Mouse (Mus musculus) layer of hippocampus, postnatal 14 days (tissue): Measurements from ENCODE around the gene Ano8. TPM values are rescaled to one million over a fixed set of nuclear protein-coding genes. Genes with fewer than 3 reads are reported as not detected.

Experiments
- DNase-seq, 2 experiments: peaks; one replicate each; pipeline ENCODE4 v3.0.0; 2021 to 2022; ENCODE audit warnings: low spot score in 2 of 2, mixed read lengths in 1 of 2
- total RNA-seq, 2 experiments: library from RNA; stranded (reverse); gene quantifications; 2 replicates each; pipeline ENCODE4 v1.2.3; 2021

Gene Ano8
- total RNA-seq, 2 experiments from 2014 or later, result 60.1 to 62.4 TPM

DNA sequence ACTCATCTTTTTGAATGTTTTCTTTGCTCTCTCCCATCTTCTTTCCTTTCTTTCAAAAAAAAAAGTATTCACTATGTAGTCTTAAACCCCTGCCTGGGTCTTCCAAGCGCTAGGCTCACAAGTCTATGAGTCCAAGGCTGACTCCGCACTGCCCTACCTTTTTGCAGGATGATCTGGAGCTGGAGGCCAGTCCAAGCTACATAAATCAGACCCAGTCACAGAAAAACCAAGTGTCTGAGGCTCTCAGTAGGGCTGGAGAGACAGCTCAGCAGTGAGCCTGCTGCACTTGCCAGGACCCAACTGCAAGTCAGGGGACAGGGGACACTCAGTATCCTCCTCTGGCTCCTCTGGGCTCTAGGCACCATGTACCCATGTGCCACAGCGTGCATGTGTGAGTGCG lies 18.6 kb upstream of the Ano8 start:
- DNase-seq, result no peak

DNA sequence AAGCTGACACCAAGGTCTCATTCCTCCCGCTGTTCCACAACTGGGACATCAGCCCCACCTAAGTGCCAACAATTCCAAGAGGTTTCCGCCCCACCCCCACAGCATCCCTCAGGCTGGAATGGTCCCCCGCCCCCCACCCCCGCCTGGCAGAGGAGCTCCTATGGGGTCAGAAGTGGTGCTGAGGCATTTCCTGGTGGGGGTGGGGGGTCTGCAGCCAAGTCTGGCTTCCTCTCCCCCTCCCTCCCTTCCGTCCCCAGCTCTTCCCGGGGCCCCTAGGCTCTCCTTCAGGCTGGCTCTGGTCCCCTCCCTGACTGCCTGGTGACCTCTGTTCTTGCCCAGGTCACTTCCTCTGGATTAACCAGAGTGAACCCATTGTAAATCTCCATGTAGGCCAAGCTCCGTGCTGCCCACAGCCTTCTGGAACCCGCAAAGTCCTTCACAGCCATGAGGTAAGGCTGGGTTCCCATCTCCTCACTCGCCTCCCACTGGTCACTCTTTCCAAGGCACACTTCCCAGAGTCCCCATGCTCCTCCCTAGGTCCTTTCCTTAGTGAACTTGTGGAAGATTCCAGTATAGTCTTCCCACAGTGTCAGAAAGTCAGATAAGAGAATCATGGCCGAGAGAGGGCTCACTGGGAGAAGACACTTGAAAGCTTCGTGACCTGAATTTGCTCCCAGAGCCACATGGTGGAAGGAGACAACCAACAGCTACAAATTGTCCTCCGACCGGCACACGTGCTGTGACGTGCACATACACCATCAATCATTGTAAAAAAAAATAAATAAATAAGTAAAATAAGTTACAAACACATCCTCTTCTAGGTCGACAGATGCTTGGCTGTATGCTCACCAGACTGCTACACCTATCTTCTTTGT lies 13.3 kb upstream of the Ano8 start:
- DNase-seq, result no peak

DNA sequence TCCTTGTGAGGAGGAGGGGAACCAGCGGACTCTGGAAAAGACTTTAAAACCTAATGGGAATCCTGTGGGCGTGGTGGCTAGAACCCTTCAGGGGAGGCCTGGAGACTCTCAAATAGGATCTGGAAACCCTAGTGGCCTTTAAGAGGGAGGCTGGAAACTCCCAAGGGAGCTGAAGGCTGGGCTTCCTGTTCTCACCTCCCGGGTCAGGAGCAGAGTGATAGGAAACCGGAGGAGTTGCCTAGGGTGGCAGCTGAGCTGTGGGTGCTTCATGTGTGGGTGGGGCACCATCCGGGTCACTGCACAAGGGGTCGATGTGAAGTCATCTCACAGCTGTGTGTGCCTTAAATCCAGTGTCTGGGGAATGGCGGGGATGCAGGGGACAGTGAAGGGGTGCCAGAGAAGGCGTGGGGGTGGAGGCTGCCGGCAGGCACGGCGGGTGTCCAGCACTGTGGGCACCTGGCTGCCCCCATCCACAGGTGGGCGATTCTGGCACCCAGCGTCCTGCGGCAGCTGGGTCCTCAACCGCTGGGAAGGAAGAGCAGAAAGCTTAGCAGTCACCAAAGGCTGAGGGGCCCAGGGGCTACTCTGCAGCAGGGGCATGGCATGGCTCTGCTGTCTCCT lies 12.2 kb upstream of the Ano8 start:
- DNase-seq, result no peak

DNA sequence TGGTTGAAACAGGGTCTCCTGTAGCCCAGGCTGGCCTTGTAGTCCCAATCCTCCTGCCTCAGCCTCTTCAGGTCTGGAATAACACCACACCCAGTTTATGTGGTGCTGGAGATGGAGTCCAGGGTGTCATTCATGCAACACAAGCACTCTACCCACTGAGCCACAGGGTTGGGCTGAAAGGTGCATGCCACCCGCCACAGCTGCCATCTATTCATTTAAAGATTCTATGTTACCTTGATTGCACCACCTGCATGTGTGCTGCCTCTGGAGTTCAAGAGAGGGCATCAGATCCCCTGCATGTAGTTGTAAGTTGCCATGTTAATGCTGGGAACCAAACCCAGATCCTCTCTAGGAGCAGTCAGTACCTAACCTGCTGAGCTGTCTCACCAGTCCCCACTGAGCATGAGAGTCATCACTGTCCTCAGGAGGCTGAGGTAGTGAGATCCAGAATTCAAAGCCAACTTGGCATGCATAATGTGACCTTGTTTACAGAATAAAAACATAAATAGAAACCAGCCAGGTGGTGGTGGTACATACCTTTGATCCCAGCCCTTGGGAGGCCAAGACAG lies 11.4 kb upstream of the Ano8 start:
- DNase-seq, result no peak

DNA sequence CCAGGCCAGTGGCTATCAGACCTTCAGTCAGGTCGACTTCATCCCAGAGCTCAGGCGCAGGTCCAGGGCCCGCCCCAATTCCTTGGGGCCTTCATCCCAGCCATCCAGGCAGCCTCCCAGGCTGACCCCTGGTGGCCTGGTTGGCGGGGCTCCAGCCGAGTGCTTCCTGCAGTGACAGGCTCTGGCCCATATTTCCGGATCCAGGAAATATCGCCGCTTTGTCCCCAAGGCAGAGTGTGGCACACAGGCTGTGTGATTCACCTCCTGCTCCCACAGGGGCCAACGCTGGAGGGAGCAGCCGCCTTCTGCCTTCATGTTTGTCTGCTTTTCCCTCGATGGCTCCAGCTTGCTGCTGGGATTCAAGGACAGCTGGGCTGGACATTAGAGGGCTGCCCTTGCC lies 10.7 kb upstream of the Ano8 start:
- no peak for DNase-seq

DNA sequence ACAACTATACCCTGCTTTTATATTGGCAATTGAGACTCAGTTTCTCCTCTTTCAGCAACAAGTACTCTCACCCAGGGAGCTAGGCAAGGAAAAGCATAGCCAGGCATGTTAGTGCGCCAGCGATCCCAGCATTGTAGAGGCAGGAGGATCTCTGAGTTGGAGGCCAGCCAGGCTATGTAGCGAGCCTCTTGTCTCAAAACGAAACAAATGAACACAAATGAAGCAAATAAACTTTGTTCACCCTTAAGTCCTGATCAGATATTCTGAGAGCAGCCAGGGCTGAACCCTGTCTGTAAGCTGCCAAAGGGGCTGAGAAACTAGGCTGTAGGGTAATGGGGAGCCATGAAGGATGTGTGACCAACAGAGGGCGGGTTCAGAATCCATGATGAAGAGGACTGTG lies 10.0 kb upstream of the Ano8 start:
- no peak for DNase-seq

DNA sequence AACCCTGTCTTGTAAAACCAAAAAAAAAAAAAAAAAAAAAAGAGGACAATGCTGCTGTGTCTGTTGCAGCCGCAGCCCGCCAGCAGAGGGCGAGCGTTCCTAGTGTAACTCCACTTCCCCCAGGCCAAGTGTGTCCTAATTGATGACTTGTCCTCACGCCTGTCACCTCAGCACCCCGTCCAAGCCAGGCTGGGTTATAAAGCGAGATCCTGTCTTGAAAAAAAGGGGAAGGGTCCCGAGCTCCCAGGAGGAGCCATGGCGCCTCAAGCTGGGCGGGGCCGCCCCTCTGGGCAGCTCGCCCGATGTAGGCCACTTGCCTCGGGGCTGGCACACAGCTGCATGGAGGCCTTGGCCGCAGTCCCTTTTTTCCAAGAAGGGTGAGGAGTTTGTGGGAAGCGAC lies 9.3 kb upstream of the Ano8 start:
- DNase-seq, result peak; percentile 78 to 85

DNA sequence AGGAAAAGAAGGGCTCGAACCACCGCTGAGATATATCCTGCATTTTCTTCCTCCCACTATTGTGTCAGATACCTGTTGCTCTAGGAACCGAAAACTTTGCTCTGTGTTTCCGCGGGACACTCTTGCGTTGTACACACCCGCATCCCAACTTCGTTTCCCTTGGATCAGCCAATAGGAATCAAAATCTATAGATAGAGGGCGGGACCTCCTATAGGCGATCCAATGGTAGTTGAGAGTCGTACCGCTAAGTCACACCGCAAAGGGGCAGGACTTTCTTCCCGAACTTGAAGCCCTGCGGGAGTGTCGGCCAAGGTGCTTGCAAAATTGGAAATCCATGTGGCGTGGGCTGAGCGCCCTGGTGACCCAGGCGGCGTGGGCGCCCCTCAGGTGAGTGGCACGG lies 2.7 kb upstream of the Ano8 start:
- DNase-seq, result peak; percentile 83 to 94

DNA sequence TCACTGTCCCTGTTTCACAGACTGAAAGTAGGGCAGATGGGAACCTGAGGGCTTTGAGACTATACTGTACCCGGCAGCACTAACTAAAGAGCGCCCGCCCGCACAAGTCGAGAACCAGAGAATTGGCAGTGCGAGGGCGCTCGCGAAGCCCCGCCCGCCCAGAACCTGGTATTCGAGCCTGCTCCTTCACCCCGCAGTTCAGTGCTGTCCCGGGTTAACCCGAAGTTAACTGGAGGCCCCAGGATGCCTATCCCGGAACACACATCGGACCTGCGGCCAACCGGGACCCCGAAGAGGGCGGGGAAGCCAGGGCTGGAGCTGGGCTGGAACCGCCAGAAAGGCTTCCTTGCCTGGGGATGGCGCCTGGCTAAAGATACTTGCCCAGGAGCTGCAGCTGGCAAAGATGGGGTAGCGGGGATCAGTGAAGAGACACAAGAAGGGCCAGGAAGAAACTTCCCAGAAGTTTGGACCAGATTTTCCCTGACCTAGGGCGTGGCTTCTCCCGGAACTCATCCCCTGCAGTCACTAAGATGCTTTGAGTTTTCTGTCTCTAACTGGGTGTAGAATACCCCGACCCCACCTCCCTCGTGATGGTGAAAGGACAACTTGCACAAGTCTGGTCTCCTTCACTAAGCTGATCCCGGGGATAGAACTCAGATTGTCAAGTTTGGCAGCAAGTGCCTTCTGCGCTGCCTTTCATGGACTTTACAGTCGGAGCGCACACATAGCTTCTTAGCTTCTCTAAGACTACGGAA lies 2.1 kb upstream of the Ano8 start, which contains the start of gene Gtpbp3:
Gtpbp3 (plus strand) TSS at position 413 of the 755 bp plus-strand sequence.
- peak; percentile 74 to 81 for DNase-seq

DNA sequence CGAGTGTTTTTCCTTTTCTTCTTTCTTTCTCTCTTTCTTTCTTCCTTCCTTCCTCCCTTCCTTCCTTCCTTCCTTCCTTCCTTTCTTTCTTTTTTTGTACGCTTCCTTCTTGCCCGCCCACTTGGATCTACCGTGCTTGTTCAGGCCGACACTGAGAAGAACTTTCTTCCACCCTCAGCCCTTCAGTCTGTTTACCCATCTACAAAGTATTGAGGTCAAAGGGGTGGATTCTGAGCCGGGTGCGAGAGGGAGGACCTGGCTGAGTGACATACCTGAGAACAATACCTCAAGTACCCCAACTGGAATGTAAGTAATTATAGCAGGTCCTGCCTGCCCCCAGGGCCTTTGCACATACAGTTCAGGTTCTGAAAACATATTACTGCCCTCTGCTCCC lies 370 bp upstream of the Ano8 start:
- no peak for DNase-seq

DNA sequence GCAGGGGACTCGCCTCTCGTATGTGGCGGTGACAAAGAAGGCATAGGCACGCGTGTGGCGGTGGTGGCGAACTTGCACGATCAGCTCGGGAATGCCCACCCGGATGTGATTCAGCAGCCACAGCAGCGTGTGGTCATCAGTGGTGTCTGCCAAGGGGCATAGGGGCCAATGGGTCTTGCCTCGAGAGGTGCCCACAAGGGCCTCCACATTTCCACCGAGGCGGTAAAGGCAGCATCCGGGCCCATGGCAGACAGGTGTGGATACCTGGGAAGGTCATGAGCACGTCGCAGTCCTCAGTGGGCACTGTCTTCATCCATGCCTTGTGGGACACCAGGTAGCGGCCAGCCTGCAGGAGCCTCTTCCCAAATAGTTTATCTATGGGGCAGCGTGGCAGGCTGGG lies 1.0 kb downstream of the Ano8 start:
- DNase-seq, result no peak

DNA sequence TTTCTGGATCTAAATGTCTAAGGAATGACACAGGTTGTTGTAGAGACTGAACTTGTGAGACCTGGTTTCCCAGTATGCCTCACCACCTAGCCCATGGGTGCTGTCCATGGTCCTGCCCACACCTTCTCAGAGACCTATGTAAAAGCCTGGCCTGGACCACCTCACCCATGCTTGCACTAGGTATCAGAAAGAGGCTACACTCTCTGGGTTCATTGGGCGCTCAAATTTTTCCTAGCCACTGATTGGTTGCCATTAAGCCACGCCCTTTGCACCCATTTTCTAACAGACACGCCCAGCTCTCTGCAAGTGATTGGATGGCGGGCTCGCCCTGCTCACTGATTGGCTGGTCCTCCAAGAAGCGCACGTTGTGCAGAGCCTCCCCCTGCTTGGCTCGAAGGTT lies 1.8 kb downstream of the Ano8 start:
- no peak for DNase-seq

DNA sequence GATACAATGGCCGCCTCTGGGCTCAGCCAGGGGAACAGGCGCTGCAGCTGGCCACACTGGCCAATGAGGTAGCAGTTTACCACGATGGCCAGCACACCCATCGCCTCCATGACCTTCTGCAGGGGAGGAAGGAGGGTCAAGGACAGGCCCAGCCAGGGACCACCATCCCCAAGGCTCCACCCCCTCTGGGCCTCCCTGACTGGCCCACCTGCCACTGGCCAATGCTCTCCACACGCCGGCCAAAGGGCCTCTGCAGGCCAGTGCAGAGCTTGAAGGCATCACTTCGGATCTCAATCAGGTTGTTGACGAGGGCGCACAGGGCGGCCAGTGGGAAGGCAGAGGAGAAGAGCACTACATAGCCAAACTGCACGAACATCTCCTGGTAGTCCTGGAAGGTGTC lies 6.8 kb downstream of the Ano8 start:
- no peak for DNase-seq

DNA sequence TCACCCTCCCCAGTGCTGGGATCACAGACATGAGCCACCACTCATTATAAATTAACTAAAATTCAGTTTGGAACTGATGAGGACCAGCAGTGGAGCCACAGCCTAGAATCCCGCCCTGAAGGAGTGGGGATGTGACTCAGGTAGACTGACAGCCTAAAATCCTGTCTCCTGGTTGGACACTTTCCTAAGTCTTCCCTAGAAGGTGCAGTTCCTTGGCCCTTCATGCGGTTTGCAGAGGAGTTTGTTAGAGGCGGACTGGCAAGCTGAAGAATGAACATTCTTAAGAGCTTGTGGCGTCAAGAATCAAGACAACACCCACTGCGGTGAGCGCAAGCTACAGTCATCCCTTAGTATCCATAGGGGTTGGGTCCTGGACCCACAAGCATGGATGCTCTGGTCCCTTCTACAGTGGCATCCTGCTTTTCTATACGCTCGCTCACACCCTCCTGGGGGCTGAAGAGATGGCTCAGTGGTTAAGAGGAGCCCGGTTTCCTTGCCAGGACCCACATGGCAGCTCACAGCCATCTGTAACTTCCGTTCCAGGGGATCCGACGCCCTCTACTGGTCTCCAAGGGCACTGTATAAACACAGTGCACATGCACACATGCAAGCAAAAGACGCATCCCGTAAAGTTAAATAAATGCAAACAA lies 8.4 kb downstream of the Ano8 start:
- peak in 1 of 2 experiments; percentile 44 for DNase-seq

DNA sequence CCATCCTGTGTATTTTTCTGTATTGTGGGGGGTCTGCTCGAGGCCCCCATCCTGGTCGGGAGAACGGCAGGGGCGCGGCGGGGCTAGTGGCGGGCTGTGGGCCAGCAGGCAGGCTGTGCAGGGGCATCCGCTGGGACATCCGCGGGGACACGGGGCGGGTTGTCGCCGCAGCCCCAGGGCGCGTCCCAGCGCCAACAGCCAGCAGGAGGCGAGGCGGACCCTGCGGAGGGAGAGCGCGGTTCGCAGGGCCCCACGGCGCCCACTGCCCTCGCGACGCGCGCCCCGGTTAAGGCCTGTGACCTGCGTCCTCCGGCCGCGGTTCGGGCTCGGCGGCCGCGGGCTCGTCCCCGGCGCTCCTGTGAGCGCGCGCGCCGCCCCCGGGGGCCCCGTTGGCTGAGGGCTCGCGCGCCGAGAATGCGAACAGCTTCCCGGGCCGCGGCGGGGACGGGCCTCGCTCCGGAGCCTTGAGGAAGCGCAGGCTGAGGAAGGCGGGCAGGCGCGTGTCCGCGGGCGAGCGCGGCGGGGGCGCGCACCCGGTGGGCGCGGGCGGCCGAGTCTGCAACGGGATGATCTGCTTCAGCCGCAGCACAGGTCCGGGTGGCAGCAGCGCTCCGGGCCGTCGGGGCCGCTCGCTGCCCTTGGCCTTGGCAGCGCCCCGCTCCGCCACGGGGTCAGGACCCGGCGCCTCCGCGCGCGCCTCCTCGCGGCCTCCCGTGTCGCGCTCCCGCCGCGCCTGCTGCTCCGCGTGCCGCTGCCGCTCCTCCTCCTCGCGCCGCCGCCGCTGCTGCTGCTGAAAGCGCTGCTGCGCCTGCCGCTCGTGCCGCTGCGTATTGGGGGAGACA lies 9.4 kb downstream of the Ano8 start:
- DNase-seq, result peak; percentile 82 to 86

DNA sequence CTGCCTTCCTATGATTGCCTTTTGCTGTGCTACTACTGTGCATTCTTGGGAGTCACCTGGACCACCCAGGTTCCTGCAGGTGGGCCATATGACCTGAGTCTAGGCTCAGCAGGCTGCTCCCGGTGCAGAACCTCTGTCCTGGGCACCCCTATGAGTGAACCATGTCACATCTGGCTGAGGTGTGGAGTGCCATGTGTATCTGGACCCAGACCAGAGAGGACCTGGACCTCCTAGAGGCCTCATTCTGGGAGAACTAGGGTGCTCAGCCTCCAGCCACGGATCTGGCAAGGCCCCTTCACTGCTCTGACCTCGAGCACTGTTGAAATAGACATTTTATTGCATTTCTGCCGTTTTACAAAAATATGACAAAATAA lies 10.1 kb downstream of the Ano8 start:
- no peak for DNase-seq

DNA sequence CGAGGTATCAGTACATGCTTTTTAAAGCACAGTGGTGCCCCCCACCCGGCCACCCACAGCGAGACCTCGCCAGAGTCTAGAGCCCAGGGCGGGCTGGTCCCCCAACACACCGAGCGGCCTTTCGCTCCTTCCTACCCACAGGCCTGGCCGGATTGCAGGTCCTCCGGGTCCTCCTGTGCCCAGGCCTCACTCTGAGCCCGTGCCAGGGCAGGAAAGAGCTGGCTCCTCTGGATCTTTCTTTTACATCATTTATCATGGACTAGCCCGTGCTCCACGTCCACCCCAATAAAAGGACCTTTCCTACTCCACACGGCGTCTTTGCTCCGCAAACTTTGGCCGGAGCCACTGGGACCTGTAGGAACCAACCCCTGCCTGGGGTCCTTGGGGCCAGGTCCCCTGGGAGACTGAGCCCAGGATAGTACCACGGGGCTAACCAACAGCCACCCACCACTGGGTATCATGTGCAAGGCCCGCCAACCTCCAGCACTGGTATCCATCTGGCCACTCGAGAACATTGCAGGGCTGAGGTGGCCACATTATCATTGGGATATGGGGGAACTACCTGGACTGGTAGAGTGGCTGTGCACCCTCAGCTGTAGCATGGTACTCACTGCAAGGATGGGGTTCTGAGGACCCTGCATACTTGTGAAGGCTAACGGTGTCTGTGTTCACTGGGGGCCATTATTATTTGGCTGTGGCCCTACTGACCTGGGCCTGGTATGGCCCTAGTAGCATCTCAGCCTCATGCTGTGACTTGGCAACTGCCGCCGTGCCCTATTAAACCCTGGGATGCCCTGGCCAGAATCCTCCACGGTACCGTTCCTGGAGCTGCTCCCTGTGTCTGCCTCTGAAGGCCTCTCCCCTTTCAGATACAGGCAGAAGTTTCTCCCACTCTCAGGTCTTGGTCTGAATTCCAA lies 10.7 kb downstream of the Ano8 start:
- no peak for DNase-seq

DNA sequence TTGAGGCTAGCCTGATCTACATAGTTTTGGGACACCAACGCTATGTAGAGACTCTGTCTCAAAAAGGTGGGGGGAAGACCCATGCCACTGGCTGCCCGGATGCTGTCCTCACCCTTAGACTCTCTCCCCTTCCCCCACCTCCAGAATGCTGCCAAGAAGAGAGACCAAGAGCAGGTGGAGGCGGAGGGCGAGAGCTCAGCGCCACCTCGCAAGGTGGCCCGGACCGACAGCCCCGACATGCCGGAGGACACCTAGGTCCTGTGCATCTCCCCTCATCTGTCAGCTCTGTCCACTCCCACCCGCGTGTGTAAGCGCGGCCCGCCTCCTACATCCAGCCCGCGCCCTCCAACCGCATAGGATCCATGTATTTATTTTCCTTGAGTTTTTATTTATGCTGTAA lies 11.4 kb downstream of the Ano8 start:
- DNase-seq, result no peak
